Mouse (Mus musculus): ENCODE data around the gene Olfr308.
"Not testable (repeated sequence)": the region's sequence is repeated elsewhere in the genome, so short reads cannot be mapped to it uniquely, and the experiment has no call there.

Olfr308 gene

GRCm38 (mm10) chr7:86325530-86325929 is at the start of gene Olfr308:
Gene Olfr308, minus strand, starts transcription at chr7:86325630.
- DNase-seq (ENCODE audit: low read depth, low spot score), result no peak

GRCm38 (mm10) chr7:86366828-86367227 is 41.4 kb upstream of the Olfr308 start, which contains the start of gene Olfr305:
Gene Olfr305, minus strand, starts transcription at chr7:86366928.
- no peak for DNase-seq (ENCODE audit: low read depth, low spot score)

DNA sequence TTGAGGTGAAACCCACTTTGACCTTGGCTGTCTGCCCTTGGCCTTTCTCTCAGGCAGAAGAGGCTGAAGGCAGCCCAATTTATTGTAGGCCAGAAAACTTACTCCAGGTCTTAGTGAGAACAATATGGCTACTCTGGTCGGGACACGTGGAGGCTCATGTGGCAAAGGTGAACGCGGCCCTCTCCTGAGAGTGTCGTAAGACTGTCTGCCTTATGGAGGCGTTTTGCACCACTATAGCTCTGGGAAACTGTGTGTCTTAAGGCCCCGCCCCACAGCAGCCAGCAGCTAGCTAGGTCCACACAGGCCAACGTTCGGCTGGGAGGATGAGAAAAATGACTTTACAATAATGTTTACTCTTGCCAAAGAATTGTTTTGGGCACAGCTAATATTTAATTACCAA is 20.9 kb upstream of the Olfr308 start:
- DNase-seq (ENCODE audit: low read depth, low spot score), result not testable (repeated sequence)

DNA sequence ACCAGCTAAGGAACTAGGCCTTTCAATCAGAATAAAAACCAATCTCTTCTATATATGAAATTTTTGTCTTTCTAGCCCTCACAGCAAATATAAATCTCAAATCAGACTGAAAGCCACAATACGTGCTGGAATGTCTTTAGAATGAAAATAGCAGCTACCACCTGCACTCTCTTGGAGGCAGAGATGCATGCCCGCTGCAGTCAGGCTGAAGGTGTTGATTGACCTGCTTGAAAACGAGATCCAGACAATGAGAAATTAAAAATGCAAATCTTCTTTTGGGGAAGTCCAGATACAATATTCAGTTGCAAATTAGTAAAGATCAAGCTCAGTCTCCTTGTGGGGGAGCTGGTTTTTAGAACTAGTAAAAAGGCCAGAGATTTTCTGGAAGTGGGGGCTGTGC is 18.8 kb upstream of the Olfr308 start:
- DNase-seq (ENCODE audit: low read depth, low spot score), result no peak

- no peak for DNase-seq (ENCODE audit: low read depth, low spot score)
These were observed 17.6 kb upstream of the Olfr308 start for GRCm38 (mm10) chr7:86342881-86343565.

GRCm38 (mm10) chr7:86337486-86337885 is 12.1 kb upstream of the Olfr308 start, which contains the start of gene Olfr307:
Gene Olfr307, minus strand, starts transcription at chr7:86337586.
- no peak for DNase-seq (ENCODE audit: low read depth, low spot score)

GRCm38 (mm10) chr7:86321323-86321722 is 4.1 kb downstream of the Olfr308 start:
- DNase-seq (ENCODE audit: low read depth, low spot score), result no peak

GRCm38 (mm10) chr7:86313608-86314007 is 11.8 kb downstream of the Olfr308 start, which contains the start of gene Olfr309:
Gene Olfr309, minus strand, starts transcription at chr7:86313708.
- no peak for DNase-seq (ENCODE audit: low read depth, low spot score)

DNA sequence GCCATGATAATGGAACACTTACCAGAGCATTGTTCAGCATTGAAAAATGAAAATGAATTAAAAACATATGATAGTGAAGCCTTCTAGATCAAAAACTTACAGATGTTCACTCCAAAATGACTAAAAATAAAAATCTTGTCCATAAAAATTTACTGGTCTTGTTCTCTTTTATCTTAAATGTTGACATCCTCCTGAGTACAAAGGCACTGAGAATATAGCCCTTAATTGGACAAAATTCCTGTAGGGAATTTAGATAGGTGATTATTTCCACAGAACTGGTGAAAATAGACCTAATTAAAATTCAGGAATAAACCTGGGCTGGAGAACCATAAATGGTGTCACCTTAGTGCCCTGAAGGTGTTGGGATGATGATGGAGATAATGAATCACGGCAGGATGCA is 48.4 kb downstream of the Olfr308 start, which contains the start of gene Olfr310:
Gene Olfr310 (minus strand): TSS at position 101 of the 400 bp plus-strand sequence.
- DNase-seq (ENCODE audit: low read depth, low spot score), result no peak

All from mesoderm, embryonic 11.5 days (tissue).